Mouse (Mus musculus): ENCODE measurements at regions not wholly inside any gene's neighbourhood (a gene's known extent, or its start where the extent isn't known, plus 50 kb on each side); places are given as distances from the start of the nearest gene placed in this dataset.

DNA sequence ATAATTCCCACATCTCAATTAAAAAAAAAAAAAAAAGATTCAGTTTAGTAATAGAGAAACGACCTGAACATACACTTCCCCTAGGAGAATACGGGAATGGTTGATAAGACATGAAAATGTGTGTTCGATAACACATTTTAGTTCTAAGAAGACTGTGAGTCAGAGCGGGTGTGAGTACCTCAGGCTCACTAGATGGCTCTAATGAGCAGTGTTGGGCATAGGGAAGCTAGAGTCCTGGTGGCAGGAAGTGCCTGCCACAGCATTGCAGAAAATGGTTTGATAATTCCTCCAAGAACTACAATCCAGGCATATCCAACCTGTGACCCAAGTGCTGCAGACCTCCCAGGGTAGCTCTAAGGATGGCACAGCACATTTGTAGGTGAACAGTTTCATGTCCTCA lies 63.6 kb downstream of the Barx1 start:
- TF ChIP-seq USF1 (IDR thresholded peaks at IDR 0.05; ENCODE audit: low read depth): no peak
- no peak for TF ChIP-seq SRF (IDR thresholded peaks at IDR 0.05; ENCODE audit: control insufficient read depth, insufficient read length, low read depth)
- TF ChIP-seq POLR2A (IDR thresholded peaks at IDR 0.05; ENCODE audit: insufficient read length, low read depth): no peak
- no peak for TF ChIP-seq CEBPB (IDR thresholded peaks at IDR 0.05; ENCODE audit: insufficient read depth, poor library complexity, severe bottlenecking)
- TF ChIP-seq TCF12 (IDR thresholded peaks at IDR 0.05; ENCODE audit: insufficient read depth, poor library complexity, severe bottlenecking): no peak
- TF ChIP-seq TCF3 (IDR thresholded peaks at IDR 0.05; ENCODE audit: insufficient read length, low read depth): no peak
- no peak for TF ChIP-seq MAX (IDR thresholded peaks at IDR 0.05; ENCODE audit: low read depth)
- TF ChIP-seq POLR2AphosphoS2 (IDR thresholded peaks at IDR 0.05; ENCODE audit: insufficient read length, low read depth): no peak
- no peak for TF ChIP-seq E2F4 (IDR thresholded peaks at IDR 0.05; ENCODE audit: insufficient read depth)
- no peak for TF ChIP-seq MYOG (IDR thresholded peaks at IDR 0.05; ENCODE audit: control insufficient read depth in 1 of 3, insufficient read depth in 1 of 3, insufficient read length in 2 of 3, low read depth in 2 of 3)
- no peak for TF ChIP-seq MYOD1 (IDR thresholded peaks at IDR 0.05; ENCODE audit: control insufficient read depth in 1 of 3, insufficient read length in 2 of 3, low read depth in 2 of 3)
